Mouse (Mus musculus) left cerebral cortex, postnatal 10 days (tissue): Measurements from ENCODE around the gene Hspe1. TPM values are rescaled to one million over a fixed set of nuclear protein-coding genes. Genes with fewer than 3 reads are reported as not detected.

Source experiments
- DNase-seq, 2 experiments: peaks; one replicate each; pipeline ENCODE4 v3.0.0; 2021 to 2022; ENCODE audit warnings: low spot score in 2 of 2, mixed read lengths in 1 of 2; ENCODE audit errors: extremely low spot score in 1 of 2
- intact Hi-C: fragments of 180-260 bp; cut with DNase I; formaldehyde crosslinking; loops from one replicate; pipeline ENCODE4 v1.15.1; 2025
- total RNA-seq, 2 experiments: library from RNA; stranded (reverse); gene quantifications; 2 replicates each; pipeline ENCODE4 v1.2.3; 2021

Hspe1 gene
- total RNA-seq, 2 experiments from 2014 or later = 92.6 to 97.8 TPM

GRCm38 (mm10) chr1:55129716-55130115 is 41.8 kb downstream of the Hspe1 start:
- DNase-seq = no peak
- intact Hi-C loops = loop anchor here (2.0 to 5.0 kb wide), 2 partner anchors 42 to 77 kb away; partner anchors contain the start of genes Coq10b, Hspd1 and Hspe1

GRCm38 (mm10) chr1:55130190-55130916 is 42.4 kb downstream of the Hspe1 start:
- intact Hi-C loops = loop anchor here (2.0 to 5.0 kb wide), 2 partner anchors 43 to 78 kb away; partner anchors contain the start of genes Coq10b, Hspd1 and Hspe1
- DNase-seq = no peak

GRCm38 (mm10) chr1:55130943-55131401 is 43.0 kb downstream of the Hspe1 start, which contains the start of gene Mob4:
Gene Mob4 (plus strand): TSS chr1:55131231.
- peak; percentile 89 to 98 for DNase-seq
- intact Hi-C loops = loop anchor here (2.0 to 5.0 kb wide), 2 partner anchors 44 to 78 kb away; partner anchors contain the start of genes Coq10b, Hspd1 and Hspe1

- peak in 1 of 2 experiments; percentile 82 for DNase-seq
- intact Hi-C loops = loop anchor here (2.0 to 5.0 kb wide), 2 partner anchors 44 to 79 kb away; partner anchors contain the start of genes Coq10b, Hspd1 and Hspe1
Measured at GRCm38 (mm10) chr1:55131424-55132014, 43.6 kb downstream of the Hspe1 start.

GRCm38 (mm10) chr1:55132308-55132707 is 44.4 kb downstream of the Hspe1 start:
- intact Hi-C loops = loop anchor here (5.0 kb wide), 1 partner anchor 45 kb away; the partner anchor contains the start of genes Hspd1 and Hspe1
- DNase-seq = no peak

GRCm38 (mm10) chr1:55133173-55133572 is 45.2 kb downstream of the Hspe1 start:
- DNase-seq = no peak
- intact Hi-C loops = loop anchor here (5.0 kb wide), 1 partner anchor 46 kb away; the partner anchor contains the start of genes Hspd1 and Hspe1

GRCm38 (mm10) chr1:55134301-55134700 is 46.4 kb downstream of the Hspe1 start:
- intact Hi-C loops = loop anchor here (5.0 kb wide), 1 partner anchor 47 kb away; the partner anchor contains the start of genes Hspd1 and Hspe1

GRCm38 (mm10) chr1:55135846-55136245 is 47.9 kb downstream of the Hspe1 start:
- intact Hi-C loops = no loop called here
- no peak for DNase-seq

More at GRCm38 (mm10) chr1:55134301-55134700, 46.4 kb downstream of the Hspe1 start:
- no peak for DNase-seq

Other genes starting within 250 kb of the Hspe1 start
- 10 to 100 TPM; 35.2 to 37.8 TPM for gene Ankrd44, start 161.7 kb upstream of the Hspe1 start, total RNA-seq
- 100 to 1,000 TPM; 157 to 174 TPM for gene Sf3b1, start 60.7 kb upstream of the Hspe1 start, total RNA-seq
- 10 to 100 TPM; 24.4 to 25.6 TPM for gene Coq10b, start 35.4 kb upstream of the Hspe1 start, total RNA-seq
- gene Hspd1, start 111 bp downstream of the Hspe1 start, total RNA-seq = 100 to 1,000 TPM; 190 to 198 TPM
- gene Mob4, start 43.1 kb downstream of the Hspe1 start, total RNA-seq = 10 to 100 TPM; 67.1 to 69.7 TPM
- gene Rftn2, start 138.7 kb downstream of the Hspe1 start, total RNA-seq = 10 to 100 TPM; 14.3 to 17.6 TPM
- gene Mars2, start 149.0 kb downstream of the Hspe1 start, total RNA-seq = 10 to 100 TPM; 12.6 to 13.6 TPM